Mouse (Mus musculus): ENCODE data around the gene Tbc1d9.

Gene Tbc1d9

DNA sequence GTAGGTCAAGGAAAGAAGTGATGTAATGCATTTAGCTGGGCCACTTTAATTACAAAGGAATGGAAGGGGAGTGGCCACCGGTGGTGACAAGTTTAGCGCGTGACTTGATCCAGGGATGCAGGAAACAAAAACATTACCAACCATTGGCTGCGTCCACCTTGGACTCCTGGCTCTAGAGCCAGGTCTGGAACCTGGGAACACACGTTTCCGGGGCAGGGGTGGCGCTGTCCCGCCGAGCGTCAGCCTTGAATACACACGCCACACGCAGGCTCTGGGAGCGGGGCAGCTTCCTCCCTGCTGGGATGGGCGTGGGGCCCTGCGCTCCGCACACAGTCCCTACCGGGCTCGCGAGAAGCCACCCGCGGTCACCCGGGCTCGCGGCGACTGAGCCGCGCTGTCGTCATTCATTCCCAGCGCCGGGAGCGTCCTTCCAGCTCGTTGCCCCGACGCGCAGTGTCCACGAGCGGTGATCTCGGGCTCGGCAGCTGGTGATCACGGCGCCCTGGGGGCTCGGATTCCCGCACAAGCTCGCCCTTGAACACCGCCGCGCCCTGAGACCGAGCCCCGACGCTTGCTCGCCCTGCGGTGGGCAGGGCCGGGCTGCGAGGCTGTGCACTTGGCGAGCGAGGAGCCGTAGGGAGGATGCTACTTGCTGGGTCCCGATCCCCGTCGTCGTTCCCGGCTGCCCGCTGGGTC, at the start of gene Tbc1d9:
Tbc1d9 (plus strand) TSS at position 118 of the 696 bp plus-strand sequence.
- DNase-seq, result peak; percentile 71

DNA sequence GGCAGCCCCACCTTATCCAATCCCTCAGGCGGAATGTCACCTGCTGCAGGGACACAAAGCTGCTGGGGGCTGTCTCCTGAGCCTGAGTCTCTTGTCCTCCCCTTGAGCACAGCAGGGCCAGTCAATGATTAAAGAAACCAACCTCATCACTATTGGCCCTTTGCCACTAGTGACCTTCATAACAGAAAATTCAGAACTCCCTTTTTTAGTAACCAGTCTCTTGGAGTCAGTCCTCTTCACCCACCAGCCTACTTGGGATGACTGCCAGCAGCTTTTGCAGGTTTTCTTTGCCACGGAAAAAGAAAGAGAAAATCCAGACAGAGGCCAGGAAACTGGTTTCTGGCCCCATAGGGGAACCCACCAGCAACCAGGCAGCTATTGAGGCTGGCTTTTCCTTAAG, 30.1 kb upstream of the Tbc1d9 start:
- no peak for DNase-seq

DNA sequence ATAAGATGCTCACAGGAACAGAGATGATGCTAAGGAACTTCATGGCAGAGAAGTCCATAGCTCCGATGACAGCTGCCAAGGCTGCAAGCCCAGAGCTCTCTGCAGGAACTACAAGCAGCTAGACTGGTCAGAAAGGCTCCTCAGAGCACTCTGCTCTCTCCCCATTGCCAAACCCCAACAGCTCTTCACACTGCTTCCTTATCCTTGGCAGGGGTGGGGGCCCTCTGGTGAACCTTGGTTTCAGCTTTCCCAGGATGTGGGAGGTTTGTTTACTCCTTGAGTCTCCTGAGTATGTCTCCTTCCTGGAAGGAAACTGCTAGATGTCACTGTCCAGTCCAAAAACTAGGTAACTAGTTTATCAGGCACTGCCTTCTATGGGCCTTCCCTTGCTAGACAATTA, 25.1 kb upstream of the Tbc1d9 start:
- no peak for DNase-seq

DNA sequence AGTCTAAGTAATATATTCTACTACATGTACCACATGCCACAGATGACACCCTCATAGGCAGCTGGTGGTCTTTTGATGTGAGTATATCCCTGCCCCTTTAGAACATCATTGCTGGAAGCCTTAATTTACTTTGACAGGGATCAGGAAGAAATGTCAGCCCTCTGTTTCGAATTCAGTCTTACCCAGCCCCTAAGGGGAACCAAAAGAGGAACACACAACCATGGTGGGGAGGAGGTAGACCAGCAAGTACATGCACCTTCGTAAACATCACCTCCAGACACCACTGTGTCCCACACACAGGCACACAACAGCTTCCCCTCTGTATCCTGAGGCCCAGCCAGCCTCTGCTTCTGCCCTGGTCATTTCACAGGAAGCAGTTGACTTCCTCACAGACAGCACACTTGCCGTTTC, 24.4 kb upstream of the Tbc1d9 start:
- no peak for DNase-seq

DNA sequence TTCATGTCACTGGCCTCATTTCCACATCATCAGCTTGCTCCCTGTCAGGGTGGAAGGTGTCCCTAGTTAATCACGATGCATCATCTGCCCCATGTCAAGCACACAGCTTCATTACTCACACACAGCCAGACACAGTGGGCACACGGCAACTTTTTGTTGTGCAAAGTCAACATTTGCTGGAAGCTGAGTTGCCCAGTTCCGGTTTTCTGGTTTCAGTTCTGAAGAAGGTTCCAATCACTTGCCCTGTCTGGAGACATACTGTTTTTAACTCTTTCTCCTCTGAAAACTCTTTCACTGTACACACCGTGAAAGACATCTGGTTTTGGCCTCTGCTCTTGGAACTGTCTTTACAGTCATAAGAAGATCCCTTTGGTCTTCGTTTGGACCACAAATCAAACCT, 23.8 kb upstream of the Tbc1d9 start:
- DNase-seq, result no peak

DNA sequence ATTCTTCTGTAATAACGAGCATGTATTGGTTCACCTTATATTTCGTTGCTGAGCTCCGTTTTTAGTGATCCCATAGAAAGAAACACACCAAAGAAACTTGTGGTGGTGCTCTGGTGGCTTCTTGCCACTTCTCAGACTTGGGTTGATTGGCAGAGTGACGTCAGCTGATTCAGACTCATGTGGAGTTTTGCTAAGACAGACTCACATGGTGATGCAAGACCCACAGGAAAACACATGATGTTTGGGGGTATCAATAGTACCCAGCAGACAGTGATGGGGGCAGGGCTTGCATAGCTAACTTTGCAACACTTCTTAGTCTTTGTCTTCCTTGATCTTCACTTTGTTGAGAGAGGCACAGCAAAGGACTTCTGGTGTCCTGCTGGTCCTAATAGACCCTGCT, 20.6 kb upstream of the Tbc1d9 start:
- no peak for DNase-seq

DNA sequence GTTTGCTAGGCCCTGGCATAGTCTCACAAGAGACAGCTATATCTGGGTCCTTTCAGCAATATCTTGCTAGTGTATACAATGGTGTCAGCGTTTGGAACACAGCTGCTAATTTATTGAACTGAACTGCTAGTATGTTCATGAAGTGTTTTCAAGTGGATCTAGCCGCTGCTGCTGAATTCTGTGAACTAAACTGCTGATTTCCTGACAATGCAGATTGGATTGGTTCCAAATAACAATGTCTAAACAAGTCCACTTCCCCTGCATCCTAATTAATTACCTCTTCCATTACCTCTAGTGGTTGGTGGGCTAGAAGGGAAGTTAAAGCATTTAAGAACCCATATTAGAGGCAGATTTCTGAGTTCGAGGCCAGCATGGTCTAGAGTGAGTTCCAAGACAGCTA, 19.7 kb upstream of the Tbc1d9 start:
- DNase-seq, result no peak

DNA sequence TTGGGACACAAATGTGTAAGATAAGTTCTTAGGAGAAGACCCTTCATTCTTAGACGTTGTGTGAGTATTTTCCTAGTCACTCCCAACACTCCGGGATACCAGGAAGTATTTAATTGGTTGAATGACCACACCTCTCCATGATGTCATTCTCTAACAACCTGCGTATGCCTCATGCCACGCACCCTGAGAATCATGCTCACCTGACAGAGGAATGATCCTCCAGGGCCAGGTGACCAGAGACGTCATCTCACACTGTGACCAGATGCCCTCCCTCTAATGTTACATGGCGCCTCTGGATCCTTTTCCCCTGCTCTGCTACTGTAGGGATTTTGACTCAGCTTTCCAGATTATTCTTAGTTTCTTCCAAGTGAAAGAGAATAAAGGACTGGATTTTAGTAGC, 16.0 kb upstream of the Tbc1d9 start:
- no peak for DNase-seq

DNA sequence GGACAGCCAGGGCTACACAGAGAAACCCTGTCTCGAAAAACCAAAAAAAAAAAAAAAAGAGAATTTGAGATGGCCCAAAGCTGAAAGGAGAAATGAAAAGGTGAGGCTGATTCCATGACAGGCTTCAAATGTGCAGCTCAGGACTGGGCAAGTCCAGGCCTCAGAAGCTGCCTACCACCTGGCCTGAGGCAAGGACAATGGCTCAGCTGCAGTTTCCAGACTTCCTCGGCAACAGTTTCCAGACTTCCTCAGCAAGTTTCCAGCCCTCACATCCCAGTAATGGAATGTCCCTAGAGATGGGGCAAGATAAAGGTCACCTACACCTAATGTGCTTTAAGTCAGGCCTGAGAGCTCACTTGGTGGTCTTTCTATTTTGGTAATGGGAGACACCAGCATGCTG, 13.1 kb upstream of the Tbc1d9 start:
- no peak for DNase-seq

DNA sequence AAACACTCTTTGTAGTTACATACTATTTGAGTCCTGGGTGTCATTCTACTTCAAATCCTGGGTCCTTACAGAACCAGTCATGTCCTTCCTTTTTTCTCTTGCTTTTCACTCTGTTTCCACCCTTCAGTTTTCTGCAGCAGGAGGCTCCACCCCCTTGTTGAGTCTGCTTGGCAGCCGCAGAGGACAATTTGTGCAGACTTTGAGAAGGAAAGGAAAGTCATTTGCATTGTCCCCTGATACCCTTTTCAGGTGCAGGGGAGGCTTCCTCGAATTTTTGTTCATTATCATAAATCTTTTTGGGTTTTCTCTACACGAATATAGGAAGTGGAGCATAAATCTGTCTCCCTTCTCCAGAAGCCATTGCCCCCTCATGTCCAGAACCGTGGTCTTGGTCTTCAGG, 12.7 kb upstream of the Tbc1d9 start:
- no peak for DNase-seq

DNA sequence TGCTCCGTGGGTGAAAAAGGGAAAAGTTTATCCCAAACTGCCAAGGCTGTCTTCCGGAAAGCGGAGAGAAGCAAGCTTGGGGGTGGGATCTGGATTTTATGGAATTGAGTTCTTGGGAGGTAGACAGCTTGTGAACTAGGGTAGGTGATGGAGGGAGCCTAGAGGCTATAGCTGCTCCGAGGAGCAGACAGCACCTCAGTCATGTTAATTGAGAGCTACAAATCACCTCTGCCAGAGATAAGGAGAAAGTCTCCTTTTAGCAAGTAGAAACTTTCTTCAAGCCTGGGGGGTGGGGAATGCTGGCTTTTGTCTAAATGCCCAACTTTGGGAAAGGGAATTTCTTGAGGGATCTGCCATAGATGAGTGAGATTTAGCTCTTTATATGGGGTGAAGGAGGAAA, 10.0 kb upstream of the Tbc1d9 start:
- no peak for DNase-seq

DNA sequence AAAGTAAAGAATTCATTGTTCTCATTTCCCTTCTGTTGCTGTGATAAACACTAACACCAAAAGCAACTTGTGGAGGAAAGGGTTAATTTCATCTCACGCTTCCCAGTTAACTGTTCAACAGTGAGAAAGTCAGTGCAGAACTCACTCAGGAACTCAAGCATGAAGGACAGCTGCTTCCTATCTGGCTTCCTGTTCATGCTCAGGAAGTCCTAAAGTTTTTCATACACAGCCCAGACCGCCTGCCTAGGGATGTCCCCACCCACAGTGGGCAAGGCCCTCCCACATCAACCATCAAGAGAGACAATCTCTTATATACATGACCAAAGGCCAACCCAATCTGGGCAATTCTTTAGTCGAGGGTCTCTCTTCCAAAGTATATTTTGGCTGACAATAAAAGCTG, 6.2 kb upstream of the Tbc1d9 start:
- no peak for DNase-seq

DNA sequence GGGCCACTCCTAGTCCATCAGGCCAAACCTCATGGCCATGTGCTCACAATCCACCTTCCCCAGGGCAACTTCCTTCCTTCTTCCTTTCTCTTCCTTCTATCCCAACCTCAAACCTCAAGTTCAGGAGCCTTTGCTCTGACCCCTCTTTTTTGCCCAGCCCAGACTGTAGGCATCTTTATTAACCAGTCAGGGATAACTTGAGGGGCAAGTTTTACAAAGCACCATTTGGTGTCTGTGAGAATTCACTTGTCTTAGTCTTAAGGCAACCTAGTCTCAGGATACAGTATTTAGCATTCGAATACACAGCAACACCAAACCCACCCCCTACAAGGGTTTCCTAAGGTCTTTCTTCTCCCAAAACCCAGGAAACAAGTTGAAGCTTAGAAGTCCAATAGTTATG, 5.5 kb upstream of the Tbc1d9 start:
- DNase-seq, result no peak

DNA sequence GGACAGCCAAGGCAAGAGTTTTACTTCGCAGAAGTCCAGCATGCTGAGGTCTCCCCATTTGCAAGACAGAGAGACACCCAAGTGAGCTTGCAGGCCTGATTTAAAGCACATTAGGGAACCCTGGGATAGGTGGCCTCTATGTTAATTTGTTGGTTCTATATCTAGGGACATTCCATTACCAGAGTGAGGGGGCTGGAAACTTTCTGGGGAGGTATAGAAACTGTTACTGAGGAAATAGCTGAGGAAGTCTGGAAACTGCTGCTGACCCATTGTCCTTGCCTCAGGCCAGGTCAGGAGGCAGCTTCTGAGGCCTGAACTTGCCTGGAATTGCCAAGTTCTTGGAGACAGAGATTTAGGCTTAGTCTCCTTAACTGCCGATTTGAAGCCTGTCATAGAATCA, 4.5 kb upstream of the Tbc1d9 start:
- DNase-seq, result no peak

DNA sequence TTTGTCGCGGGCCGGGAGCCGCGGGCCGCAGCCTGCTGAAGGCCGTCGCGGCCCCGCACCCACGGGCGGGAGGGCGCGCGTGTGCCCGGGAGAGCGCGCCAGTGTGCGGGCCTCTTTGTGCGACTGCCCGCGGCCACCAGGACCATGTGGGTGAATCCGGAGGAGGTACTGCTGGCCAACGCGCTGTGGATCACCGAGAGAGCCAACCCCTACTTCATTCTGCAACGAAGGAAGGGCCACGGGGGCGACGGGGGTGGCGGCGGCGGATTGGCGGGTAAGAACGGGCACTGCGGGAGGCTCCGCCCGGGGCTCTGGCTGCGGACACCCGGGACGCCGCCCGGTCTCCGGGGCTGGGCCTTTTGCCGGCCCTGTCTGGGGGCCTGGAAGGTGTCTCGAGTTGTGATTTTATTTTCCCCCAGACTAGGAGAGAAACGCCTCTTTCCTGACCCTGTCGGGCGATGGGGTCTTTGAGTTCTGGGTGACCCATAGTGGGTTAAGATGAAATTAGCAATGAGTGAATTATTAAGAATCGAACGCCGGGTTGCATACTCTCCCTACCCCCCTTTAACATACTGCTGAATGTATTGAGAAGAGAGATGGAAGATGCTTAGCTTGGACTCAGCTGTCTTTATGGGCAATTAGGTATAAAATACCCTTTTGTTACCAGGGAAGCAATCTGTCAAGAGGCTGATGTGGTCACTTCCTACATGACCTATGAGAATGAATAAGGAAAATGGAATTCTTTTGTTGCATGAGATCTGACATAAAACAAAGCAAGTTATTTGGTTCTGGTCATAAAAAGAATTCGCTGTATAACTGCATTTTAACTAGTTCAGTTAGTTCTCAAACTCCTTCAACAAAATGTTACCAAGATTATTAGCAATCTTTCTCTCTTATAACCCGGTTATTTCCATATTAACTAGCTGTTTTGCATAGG, 1.0 kb downstream of the Tbc1d9 start, which contains the start of gene Gm10645:
Gm10645 (minus strand) TSS at position 240 of the 937 bp plus-strand sequence.
- DNase-seq, result peak; percentile 68

DNA sequence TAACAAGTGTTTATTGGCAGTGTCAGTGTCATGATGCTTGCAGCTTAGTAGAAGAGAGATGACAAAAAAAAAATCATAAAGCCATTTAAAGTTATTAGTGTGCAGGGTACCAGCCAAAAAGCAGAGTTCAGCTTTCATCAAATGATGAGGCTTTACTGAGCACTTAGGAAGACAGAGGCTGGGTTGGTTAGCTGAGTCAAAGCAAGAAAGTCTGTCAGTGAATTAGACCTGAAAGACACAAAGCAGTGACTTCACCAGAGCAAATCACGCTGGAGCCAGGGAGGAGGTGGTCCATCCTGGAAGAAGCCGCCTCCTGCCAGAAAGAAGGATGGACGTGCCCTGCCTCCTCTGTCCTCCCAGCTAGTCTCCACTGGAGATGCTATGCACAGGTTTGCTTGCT, 2.8 kb downstream of the Tbc1d9 start:
- no peak for DNase-seq

DNA sequence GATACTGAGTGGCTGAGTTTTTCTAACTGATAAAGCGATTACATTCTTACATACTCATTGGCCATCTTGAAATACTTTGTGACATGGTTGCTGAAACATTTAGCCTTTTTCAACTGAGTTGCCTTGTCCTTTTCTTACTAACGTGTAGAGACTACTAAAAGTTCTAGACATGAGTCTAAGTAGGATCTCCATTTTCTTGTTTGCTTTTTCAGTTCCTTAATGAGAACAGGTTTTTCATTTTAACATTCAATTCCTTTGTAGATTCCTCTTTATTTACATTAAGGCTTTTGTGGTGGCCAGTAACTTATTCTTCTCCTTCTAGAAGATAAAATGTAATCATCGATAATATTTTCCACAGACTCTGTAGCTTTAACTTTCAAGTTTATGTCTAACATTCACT, 4.0 kb downstream of the Tbc1d9 start:
- no peak for DNase-seq

DNA sequence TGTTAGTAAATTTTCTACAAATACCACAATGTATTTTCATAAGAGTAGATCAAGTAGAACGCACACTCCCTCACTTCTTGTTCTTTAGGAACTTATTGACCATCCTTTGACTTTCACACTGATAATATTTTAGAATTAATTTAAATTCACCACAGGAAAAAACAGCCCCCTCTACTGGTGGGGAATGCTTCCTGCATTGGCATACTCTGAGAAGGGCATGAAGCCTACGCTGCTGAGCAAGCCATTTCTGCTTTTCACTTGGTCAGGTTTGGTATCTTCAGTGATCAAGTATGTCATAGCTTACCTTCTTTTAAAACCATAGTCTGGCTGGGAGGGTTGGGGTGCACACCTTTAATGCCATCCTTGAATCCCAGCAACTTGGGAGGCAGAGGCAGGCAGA, 4.6 kb downstream of the Tbc1d9 start:
- DNase-seq, result no peak

DNA sequence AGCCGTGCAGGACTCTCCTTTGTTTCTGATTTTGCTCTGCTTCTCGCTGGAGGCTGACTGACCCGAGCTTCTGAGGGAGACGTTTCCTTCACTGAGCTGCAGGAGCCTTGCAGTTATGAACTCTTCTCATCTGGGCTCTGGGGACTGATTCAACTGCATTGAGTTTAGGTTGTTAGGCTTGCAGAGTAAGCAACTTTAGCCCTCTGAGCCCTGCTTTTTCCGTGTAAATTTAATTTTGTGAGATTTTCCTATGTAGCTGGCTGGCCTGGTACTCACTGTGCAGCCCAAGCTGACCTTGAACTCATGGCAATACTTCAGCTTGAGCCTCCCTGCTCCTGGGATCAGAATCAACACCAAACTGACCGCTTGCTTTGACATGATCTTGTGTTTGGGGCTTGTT, 5.7 kb downstream of the Tbc1d9 start:
- no peak for DNase-seq

DNA sequence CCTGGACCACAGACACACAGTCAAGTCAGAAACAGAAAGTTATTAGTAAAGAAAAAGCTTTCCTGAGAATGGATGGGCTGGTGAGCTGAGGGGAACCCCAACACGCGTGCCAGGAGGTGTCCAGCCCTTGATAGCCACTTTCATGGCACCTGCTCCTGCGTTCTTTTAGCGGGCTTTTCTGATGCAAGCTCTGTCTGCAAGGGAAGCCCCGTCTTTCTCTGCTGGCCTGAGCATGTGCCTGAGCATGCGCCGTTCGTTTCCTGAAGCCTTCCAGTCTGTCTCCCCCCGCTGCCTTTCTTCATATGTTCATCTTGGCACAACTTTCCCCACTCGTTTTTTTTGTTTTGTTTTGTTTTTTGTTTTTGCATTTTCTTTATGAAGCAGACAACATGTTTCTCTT, 10.5 kb downstream of the Tbc1d9 start:
- DNase-seq, result peak; percentile 42

DNA sequence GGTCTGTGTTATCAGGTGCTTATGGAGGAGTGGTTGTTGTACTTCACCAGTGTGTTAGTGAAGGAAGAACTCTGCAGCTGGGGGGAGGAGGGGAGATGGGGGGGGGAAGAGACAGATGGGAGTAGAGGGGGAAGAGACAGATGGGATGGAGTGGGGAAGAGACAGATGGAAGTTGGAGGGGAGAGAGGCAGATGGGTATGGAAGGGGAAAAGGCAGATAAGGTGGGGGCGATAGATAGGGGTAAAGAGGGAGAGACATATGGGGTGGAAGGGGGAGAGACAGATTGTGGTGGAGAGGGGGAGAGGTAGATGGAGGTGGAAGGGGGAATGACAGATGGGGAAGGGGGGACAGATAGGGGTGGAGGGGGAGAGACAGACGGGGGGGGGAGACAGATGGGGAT, 11.6 kb downstream of the Tbc1d9 start:
- no peak for DNase-seq

DNA sequence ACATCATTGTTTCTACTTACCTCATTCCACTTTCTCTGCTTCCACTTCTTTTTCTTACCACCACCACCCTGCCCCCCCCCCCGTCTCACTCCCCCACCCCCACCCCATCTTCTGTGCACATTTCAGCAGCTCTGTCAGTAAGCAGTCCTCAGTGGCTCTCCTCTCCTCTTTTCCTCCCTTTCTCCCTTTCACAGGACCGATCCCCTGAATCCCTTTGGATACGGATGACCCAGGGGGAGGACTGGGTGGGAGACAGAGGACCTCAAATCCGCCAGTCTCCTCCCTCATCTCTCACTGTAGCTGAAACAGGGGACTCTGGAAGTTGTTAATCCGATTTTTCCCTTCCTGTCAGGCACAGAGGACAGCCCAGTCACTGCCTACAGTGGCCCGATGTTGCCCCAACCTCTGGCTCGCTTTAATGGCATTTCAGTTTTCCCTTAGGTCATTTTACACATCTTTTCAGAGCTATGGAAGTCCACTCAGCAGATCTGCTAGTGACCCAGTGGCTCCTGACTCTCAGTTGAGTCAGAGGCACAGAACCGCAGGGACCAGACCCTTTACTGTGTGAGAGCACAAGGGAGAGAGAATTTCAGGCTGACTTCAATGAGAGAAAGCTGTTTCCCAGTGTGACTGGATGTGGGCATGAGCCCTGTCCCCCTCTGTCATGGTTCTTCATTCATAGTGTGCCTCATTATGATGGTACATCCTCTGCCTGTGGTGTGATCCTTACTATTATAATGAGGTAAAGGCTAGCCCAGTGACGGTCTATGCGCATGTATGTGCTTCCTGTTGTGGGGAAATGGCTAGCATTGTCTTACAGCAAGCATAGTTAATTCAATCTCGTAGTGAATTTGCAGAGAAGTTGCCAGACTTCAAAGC, 12.4 kb downstream of the Tbc1d9 start:
- DNase-seq, result no peak

DNA sequence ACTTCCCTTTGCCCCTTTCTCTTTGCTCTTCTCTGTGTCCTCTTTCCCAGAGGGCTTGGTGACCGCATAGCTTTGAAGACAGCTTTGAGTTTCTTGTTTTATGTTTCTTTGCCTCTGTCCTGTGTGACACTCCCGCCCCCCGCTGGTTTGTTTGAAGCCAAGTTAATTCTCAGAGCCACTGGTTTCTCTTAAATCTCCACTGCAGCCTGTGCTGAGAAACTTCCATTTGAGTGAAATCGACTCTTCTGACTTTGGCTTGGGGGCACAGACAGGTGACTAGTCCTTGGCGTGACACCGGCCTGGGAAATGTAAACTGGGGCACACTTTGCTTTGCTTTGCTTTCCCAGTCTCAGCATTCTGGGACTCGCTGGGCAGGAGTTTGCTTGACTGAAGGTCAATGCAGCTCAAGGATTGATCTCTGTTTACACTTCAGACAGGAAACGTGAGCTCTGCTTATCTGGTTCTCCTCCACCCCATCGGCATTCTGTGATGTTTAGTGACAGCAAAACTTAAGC, 13.1 kb downstream of the Tbc1d9 start:
- DNase-seq, result no peak
